Mouse (Mus musculus): ENCODE measurements at regions not wholly inside any gene's neighbourhood (a gene's known extent, or its start where the extent isn't known, plus 50 kb on each side); places are given as distances from the start of the nearest gene placed in this dataset.
"Not testable (repeated sequence)": the region's sequence is repeated elsewhere in the genome, so short reads cannot be mapped to it uniquely, and the experiment has no call there.

- WGBS, result 66% methylated on average over 1 of the region's 1 CpGs
- no peak for DNase-seq (ENCODE audit: low spot score)
- H3K27ac ChIP-seq (replicated peaks), result no peak overlapping the region
- H3K9me3 ChIP-seq, result no peaks in the 10 kb centered on the region
- H3K27me3 ChIP-seq (replicated peaks; ENCODE audit: low read depth, poor library complexity, severe bottlenecking), result no peaks in the 10 kb centered on the region
- no peaks in the 10 kb centered on the region for H3K4me1 ChIP-seq
- no peak overlapping the region for H3K4me3 ChIP-seq
- no peaks in the 10 kb centered on the region for H3K36me3 ChIP-seq (replicated peaks)
Measured at GRCm38 (mm10) chr1:114641215-114641614, 1043.3 kb upstream of the Cntnap5a start.

DNA sequence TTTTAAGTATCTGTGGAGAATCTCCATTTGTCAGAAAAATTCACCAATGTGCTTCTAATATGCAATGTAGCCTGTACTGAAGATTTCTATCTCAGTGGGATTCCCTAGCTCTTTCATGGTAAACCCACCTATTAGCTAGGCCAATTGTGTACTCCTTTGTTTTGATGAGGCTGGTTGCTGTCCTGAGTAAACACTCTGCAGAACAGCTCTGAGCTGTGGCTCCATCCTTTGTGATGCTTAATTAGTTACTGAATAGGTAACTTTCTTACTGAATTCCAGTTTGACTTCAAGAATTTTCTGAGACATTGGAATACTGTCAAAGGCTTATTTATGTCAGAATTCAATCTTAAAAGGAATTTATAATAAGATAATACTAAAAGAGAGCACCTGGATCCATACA, 1042.7 kb upstream of the Cntnap5a start:
- not testable (repeated sequence) for H3K27ac ChIP-seq (replicated peaks); DNase-seq (ENCODE audit: low spot score); H3K4me3 ChIP-seq; H3K27me3 ChIP-seq (replicated peaks; ENCODE audit: low read depth, poor library complexity, severe bottlenecking); H3K36me3 ChIP-seq (replicated peaks); H3K9me3 ChIP-seq; H3K4me1 ChIP-seq

DNA sequence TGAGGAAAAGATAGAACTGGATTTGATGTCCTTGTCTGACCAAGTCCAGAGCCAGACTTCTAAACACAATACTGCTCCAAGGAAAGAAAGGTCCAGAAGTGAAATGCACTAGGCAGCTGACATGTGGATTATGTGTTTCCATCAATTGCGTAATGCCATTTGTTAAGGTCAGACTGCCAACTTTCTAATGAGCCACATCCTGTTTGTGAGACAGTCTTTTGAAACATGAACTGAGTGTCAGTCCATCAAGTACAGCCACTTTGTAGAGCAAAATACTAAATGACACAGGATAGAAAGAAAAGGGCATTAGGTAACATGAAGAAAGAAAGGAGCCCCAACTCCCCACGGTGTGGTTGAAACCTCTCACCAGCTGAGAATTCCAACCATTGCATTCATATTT, 1010.6 kb upstream of the Cntnap5a start:
- DNase-seq (ENCODE audit: low spot score), result peak; percentile 8
- 41% methylated on average over 2 of the region's 2 CpGs for WGBS

GRCm38 (mm10) chr1:114681258-114681657, 1003.3 kb upstream of the Cntnap5a start:
- Histone ChIP-seq H3K4me3 (no peak overlapping the region), H3K27me3 (replicated peaks; ENCODE audit: low read depth, poor library complexity, severe bottlenecking) (no peaks in the 10 kb centered on the region)
- 83% methylated on average over 1 of the region's 1 CpGs for WGBS

More for the DNA sequence above, 1010.6 kb upstream of the Cntnap5a start:
- no peaks in the 10 kb centered on the region for H3K36me3 ChIP-seq (replicated peaks)
- H3K27me3 ChIP-seq (replicated peaks; ENCODE audit: low read depth, poor library complexity, severe bottlenecking), result no peaks in the 10 kb centered on the region
- H3K9me3 ChIP-seq, result no peaks in the 10 kb centered on the region
- 0 out of 2 replicates have a peak, but pooled peaks cover 4% of the 10 kb centered on the region for H3K4me1 ChIP-seq
- no peak overlapping the region for H3K27ac ChIP-seq (replicated peaks)
- H3K4me3 ChIP-seq, result no peak overlapping the region

DNA sequence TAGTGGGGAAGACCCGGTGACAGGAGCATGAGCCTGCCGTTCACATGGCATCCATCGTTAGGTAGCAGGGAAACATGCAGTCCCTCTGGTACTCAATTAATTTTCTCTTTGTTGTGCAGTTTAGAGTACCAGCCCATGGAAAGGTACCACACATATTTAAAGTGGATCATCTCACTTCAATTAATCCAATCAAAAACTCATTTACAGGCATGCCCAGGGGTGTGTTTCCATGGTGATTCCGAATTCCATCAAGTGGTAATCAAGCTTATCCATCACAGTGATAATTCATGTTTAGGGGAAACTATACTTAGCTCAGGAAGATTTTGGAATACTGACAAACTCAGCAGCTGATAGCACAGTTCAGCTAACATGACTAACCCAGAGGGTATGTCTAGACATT, 963.4 kb upstream of the Cntnap5a start:
- 90% methylated on average over 4 of the region's 4 CpGs for WGBS
- Histone ChIP-seq H3K4me1 (no peaks in the 10 kb centered on the region), H3K4me3 (no peak overlapping the region), H3K27ac (replicated peaks) (no peak overlapping the region), H3K36me3 (replicated peaks) (no peaks in the 10 kb centered on the region), H3K27me3 (replicated peaks; ENCODE audit: low read depth, poor library complexity, severe bottlenecking) (no peaks in the 10 kb centered on the region), H3K9me3 (no peaks in the 10 kb centered on the region)
- no peak for DNase-seq (ENCODE audit: low spot score)

More at GRCm38 (mm10) chr1:114681258-114681657, 1003.3 kb upstream of the Cntnap5a start:
- Histone ChIP-seq H3K4me1 (no peaks in the 10 kb centered on the region), H3K27ac (replicated peaks) (no peak overlapping the region), H3K9me3 (no peaks in the 10 kb centered on the region), H3K36me3 (replicated peaks) (no peaks in the 10 kb centered on the region)
- no peak for DNase-seq (ENCODE audit: low spot score)

DNA sequence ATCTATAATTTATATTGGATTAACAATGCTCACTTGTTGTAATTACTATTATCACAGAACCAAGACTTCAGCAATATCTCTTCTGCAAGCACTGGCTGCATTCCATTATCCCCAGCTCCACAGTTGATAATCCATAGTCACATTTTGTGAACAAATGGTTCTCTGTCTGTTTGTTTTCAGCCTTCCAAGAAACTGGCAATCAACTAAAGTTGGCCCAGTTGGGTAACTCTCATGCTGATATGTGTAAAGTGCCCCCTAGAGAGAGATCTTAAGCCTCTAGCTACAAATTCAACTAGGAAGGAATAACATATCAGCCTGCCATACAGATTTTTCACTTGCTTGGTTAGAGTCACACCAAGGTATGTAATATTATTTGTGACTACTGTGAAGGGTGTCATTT, 955.4 kb upstream of the Cntnap5a start:
- Histone ChIP-seq H3K27me3 (replicated peaks; ENCODE audit: low read depth, poor library complexity, severe bottlenecking) (no peaks in the 10 kb centered on the region), H3K27ac (replicated peaks) (no peak overlapping the region), H3K9me3 (no peaks in the 10 kb centered on the region), H3K36me3 (replicated peaks) (no peaks in the 10 kb centered on the region), H3K4me3 (no peak overlapping the region), H3K4me1 (no peaks in the 10 kb centered on the region)
- no peak for DNase-seq (ENCODE audit: low spot score)

Data from embryonic facial prominence, embryonic 10.5 days (tissue).